Mouse (Mus musculus): ENCODE measurements around the gene Tmem140.

The Tmem140 gene

DNA sequence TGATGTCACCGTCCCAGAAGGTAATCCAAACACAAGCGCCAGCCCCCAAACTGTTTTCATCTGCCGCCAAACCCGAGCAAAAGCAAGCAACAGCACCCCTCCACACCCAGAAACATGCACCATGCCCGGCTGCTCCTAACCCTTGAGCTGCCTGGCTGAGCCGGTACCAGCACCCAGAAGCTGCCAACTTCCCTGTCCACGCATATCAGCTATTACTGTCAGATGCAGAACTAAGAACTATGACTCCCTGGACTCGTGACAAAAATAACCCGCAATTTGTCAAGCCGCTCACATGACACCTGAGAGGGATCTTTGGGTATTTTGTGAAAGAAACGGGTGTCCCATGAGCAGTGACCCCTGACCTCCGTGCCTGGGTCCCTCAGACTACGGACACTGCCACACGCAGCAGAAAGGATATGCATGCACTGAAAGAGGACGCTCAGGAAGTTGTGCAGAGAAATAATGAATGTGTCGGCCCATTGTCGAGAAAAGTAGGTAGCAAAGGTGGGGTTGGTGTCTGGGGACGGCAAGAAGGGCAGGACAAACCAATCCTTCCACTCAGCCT is 44.8 kb downstream of the Tmem140 start:
- no peak for DNase-seq (ENCODE audit: low spot score in 2 of 2)

DNA sequence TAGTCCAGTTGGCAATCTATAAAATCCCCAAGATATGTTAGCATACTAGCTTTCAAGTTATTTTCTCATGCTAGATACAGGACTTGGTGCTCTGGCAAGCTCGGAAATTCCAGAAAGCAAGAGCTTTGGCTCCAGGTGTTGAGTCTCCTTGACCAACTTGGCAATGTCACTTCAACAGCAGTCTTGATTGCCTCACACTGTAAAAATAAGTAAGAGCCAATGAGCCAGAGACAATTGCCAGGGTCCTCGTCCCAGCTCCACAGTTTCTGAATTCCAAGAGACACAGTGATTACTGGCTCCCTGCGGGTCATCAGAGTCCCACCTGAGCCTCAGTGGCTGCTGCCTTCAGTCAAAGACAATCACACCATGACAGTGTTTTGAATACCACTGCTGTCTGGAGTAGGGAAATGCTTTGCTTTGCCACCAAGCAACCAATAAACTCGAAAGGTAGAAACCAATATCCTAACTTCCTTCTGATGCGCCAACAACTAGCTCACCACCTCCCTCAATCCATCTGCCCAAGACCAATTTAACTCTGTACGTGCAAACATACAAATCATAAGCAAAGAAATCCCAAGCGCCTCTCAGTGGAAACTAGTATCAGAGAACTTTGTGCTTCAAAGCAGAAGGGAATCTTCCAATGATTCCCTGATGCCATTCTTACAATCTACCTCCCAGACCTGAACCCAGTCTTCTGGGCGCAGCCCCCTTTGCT is 46.8 kb downstream of the Tmem140 start:
- no peak for DNase-seq (ENCODE audit: low spot score in 2 of 2)

DNA sequence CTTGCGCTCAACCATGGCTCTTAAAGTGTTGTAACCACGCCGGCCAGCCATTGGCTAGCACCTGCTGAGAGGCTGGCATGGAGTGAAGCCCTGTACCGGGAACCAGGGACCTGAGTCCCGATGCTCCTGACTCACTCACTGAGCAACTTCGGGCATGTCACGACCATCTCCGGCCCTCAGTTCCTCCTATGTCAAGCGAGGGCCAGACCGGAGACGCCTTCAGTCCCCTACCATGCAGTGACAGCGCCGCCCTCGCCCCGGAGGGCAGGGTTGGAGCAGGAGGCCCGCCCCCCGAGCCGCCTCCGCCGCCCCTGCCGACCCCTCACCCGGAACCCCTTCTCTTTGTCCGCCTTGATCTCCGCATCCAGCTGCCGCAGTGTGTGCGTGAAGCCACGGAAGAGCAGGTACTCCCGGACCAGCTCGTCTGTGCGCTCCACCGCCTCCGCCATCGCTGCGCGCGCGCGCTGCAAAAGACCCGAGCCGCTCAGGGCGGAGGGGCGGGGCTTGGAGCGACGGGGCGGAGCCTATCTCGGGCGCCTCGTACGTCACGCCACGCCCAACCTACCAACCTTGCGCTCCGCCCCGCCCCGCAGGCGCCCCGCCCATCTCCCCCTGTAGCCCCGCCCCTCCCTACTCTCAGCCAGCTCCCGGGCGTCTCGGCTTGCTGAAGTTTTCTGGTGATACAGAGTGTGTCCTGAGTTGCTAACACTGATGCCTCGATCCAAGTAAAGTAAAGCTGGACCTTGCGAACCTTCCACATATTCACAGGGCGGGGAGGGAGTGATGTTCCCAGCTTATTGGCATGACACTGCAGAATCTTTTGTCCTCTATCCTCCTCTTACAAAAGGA is 47.6 kb downstream of the Tmem140 start, which contains the start of gene Wdr91:
Gene Wdr91 (minus strand): TSS at position 506 of the 849 bp plus-strand sequence.
- DNase-seq (ENCODE audit: low spot score in 2 of 2) = peak; percentile 89 to 90

DNA sequence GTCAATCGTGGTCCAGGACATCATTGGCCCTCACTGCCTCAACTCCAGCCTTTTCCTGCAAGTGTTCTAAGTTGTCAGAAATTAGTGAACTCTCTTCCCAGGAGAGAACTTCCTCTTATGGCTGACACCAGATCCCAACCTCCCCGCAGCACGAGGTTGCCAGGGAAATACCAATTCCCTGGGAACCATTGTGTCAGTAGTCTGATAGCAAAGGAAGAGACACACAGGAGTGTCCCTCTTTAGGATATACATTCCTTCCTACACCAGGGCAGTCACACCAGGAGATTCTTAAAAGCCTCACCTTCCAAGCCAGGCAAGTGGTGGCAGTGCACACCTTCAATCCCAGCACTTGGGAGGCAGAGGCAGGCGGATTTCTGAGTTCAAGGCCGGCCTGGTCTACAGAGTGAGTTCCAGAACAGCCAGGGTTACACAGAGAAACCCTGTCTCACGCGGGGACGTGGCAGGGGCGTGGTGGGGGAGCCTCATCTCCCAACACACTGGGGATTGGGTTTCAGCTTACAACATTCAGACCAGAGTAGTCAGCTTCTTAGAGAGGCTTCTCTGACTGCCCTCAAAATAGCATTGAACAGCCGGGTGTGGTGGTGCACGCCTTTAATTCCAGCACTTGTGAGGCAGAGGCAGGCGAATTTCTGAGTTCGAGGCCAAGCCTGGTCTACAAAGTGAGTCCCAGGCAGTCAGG is 50.5 kb downstream of the Tmem140 start:
- DNase-seq (ENCODE audit: low spot score in 2 of 2) = no peak

DNA sequence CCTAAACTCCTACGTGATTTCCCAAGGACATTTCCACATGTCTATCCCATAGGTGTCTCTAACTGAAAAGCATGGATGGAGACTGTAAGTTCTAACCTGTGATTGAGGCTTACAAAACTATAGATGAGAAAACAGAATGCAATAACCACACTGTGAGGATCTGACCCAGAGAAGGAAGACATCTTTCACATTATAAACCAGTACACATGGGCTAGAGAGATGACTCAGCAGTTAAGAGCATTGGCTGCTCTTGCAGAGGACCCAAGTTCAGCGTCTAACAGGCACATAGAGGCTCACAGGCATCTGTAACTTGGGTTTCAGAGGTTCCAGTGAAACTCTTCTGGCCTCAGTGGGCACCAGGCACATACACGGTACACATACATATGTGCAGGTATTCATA is 51.5 kb downstream of the Tmem140 start:
- no peak for DNase-seq (ENCODE audit: low spot score in 2 of 2)

DNA sequence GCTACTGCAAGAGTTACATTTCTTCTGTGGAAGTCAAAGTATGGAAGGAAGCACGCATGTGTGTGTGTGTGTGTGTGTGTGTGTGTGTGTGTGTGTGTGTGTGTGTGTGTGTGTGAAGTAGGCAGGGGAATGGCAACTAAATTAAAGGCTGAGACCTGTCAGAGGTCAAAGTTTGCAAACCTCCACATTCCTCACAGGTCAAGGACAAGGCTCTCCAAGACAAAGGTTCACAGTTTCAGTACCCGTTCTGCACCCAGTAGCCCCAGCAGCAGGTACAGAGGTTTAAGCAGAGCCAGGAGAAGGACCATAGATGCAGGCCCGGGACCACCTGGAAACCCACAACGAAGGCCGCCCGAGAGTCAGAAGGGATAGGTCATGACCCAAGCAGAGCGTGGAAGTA is 56.2 kb downstream of the Tmem140 start:
- DNase-seq (ENCODE audit: low spot score in 2 of 2) = no peak

DNA sequence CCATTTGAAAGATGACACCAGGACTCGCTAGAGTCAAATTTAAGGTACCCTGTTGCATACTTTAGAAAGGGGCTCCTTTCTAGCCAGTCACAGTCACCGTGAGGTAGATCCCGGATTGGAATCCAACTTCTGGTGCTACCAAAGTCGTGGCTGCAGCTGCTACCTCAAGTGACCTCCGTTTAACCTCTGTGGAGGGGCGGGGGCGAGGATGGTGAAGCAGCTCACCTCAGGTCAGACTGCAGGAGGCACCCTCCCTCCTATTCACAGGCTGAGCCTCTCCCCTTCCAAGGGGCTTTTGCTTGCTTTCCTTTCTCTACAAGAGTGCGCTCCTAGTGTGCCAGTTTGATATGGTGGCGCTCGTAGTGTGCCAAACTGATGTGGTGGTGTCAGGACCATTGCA is 57.0 kb downstream of the Tmem140 start, which contains the start of gene Stra8:
Gene Stra8 (plus strand): TSS at position 208 of the 400 bp plus-strand sequence.
- DNase-seq (ENCODE audit: low spot score in 2 of 2) = no peak

DNA sequence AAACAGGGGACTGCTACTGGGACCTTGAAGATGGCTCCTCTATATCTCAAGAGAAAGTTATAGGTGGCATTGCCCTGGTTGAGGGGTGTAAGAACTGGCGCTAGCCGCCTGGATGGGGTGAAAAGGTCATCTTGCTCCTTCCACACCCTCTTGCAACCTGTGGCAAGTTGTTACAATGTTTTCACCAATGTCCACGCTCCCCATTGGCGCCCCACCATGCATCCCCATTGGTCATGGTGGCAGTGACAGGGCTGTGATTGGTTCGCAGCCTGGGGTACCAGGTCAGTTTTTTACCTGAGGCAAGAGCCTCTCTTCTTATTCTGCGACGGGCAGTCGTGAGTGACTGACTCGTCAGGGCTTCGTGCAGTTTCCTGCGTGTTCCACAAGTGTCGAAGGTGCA is 57.7 kb downstream of the Tmem140 start:
- no peak for DNase-seq (ENCODE audit: low spot score in 2 of 2)

DNA sequence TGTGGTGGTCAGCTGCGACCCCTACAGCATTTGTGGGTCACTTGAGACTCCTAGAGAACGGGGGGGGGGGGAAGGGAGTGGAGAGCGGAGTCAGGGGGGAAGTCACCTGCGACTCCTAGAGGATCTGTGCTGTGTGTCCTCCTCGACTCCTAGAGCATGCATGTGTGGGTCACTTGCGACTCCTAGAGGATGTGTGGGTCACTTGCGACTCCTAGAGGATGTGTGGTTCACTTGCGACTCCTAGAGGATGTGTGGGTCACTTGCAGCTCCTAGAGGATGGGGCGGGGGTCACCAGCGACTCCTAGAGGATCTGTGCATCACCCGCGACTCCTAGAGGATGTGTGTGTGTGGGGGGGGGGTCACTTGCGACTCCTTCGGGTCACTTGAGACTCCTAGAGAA is 59.0 kb downstream of the Tmem140 start:
- no peak for DNase-seq (ENCODE audit: low spot score in 2 of 2)

Measured in frontal cortex, postnatal 25 days (tissue).